Mouse (Mus musculus): Measurements from ENCODE around the gene Ptprm.

DNA sequence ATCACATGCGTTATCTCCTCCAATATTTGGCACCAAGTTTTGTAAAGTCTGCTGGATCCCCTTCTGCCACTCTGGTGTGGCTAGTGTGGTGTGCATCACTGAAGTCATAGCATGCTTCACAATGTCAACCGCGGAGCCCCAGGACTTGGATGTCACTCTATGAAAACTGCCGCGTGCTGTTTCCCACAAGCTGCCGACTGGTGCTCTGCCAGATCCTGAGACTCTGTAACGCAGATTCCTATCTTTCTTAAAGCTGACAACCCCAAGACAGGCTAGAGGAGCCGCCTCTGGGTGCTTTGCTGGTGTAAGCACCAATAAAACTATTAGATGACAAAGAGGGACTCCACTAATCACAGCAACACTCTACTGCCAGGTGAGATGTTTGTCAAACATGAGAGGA is 546.1 kb downstream of the Ptprm start:
- TF ChIP-seq CTCF (IDR thresholded peaks at IDR 0.05; ENCODE audit: low read depth): no peak
- TF ChIP-seq EP300 (IDR thresholded peaks at IDR 0.05; ENCODE audit: low read depth): no peak

Data from liver, embryonic 14.5 days (tissue).